ENCODE assay signal across 22 mouse cellular contexts in the genomic region with DNA sequence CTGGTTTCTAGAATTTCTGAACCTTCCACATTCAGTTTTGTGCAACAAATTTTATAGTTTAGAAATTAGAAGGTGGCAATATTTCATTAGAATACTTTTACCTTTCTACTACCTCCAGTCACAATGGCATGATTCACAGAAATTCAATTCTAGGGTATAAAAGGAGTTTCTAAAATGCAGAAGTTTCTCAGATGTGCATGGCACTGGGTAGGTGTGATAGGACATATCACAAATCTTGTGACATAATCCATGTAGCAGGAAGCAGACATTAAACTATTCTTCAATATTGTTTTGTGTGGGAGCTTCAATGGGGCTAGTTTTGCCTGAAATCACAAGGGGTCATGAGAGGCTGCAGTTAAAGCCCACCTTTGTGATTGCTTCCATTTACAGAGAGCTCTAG. TPM values are rescaled to one million over a fixed set of nuclear protein-coding genes. Genes with fewer than 3 reads are reported as not detected.
A peak's percentile ranks its signal among the peaks of the same experiment; 100 is the strongest.
DNase-seq lines count a peak whose midpoint lies in the region; TF ChIP-seq lines count a peak whose summit lies in the region.
"Had no signal": no experiment of that assay in that cellular context is flagged by ENCODE, and none has a peak within 500 bp of the region (broad histone marks: within the 10 kb centered on the region; RNA-seq: fewer than 3 reads in every experiment).

No protein-coding gene starts in this region.

- H3K36me3 ChIP-seq in MEL (ENCODE audit: control insufficient read depth in 1 of 2, insufficient read depth in 2 of 2, low read length in 2 of 2): peaks cover 4 to 17% of the 10 kb centered on the region in 2 experiments; a peak in 3 of 4 replicates

- no peak for TF ChIP-seq POLR2A in MEL (IDR thresholded peaks at IDR 0.05; ENCODE audit: control insufficient read depth in 1 of 2, insufficient read depth in 1 of 2, low read depth in 1 of 2, low read length in 2 of 2, poor library complexity in 1 of 2)

- H3K9me3 ChIP-seq in MEL (replicated peaks; ENCODE audit: insufficient read depth, low read length): no peaks in the 10 kb centered on the region

- H3K27ac ChIP-seq in MEL (ENCODE audit: control insufficient read depth, low read depth, low read length): no peak overlapping the region

- peak; percentile 39 for DNase-seq in MEL (ENCODE audit: low read depth, low spot score)
- DNase-seq in MEL-GATA-1-ER (ENCODE audit: extremely low read depth, low read depth): peak; percentile 13
- DNase-seq in frontal cortex, postnatal 36 days (ENCODE audit: low spot score in 2 of 2): no peak
- DNase-seq in cerebellum, adult 11 months: no peak
- DNase-seq: adrenal gland, adult 2 months; adrenal gland, adult 8-10 months; adrenal gland, postnatal 10 days; adrenal gland, postnatal 14 days; adrenal gland, postnatal 25 days; adrenal gland, postnatal 36 days; B cell, adult 2 months; cerebellum, adult 11-12 months; cerebellum, adult 18-20 months; cerebellum, adult 2 months; cerebellum, adult 8-10 months; cerebellum, adult 9-10 months had no signal

- H3K4me1 ChIP-seq in MEL (ENCODE audit: control insufficient read depth in 1 of 2, insufficient read depth in 2 of 2, low read length in 2 of 2): peaks cover 7 to 13% of the 10 kb centered on the region in 2 experiments

- TF ChIP-seq RAD21 in MEL (IDR thresholded peaks at IDR 0.05; ENCODE audit: low read depth, low read length): no peak

- no peak overlapping the region for H3K9ac ChIP-seq in MEL (ENCODE audit: control insufficient read depth, low read depth, low read length, poor library complexity, severe bottlenecking)

- H3K4me3 ChIP-seq in MEL (ENCODE audit: control insufficient read depth in 1 of 2, insufficient read depth in 1 of 2, low read depth in 2 of 2, low read length in 2 of 2): no peak overlapping the region

- peak; percentile 63 to 67 for TF ChIP-seq EP300 in MEL (IDR thresholded peaks at IDR 0.05; ENCODE audit: low read depth in 1 of 2, low read length in 2 of 2)

- peaks cover 46% of the 10 kb centered on the region for H3K79me2 ChIP-seq in MEL (ENCODE audit: control insufficient read depth, insufficient read depth, low read length, poor library complexity)

- no peaks in the 10 kb centered on the region for H3K27me3 ChIP-seq in MEL (ENCODE audit: control insufficient read depth in 1 of 2, insufficient read depth in 2 of 2, low read length in 2 of 2)
- H3K27me3 ChIP-seq: CH12.LX, Patski had no signal

- TF ChIP-seq CTCF in MEL (IDR thresholded peaks at IDR 0.05 in 2 of 3, conservative IDR thresholded peaks at IDR 0.05 in 1 of 3; ENCODE audit: control insufficient read depth in 1 of 3, insufficient read depth in 1 of 3, low read depth in 2 of 3, low read length in 3 of 3, poor library complexity in 1 of 3, severe bottlenecking in 1 of 3): no peak

TF ChIP-seq in MEL, 35 proteins besides CTCF, POLR2A, EP300 and RAD21:
- peak; percentile 57; the same call in 1 of the 2 replicates for TF ChIP-seq TCF12 (IDR thresholded peaks at IDR 0.05; ENCODE audit: low read depth, low read length)
- no peak for TF ChIP-seq ELF1 (IDR thresholded peaks at IDR 0.05; ENCODE audit: low read depth, low read length)
- TF ChIP-seq MYC (IDR thresholded peaks at IDR 0.05; ENCODE audit: low read depth, low read length): 0 out of 2 replicates have a peak, but pooled peaks have one; percentile 21
- peak; percentile 63 for TF ChIP-seq ETS1 (IDR thresholded peaks at IDR 0.05; ENCODE audit: low read depth, low read length)
- no peak for TF ChIP-seq CHD2 (IDR thresholded peaks at IDR 0.05; ENCODE audit: low read length)
- TF ChIP-seq RCOR1 (IDR thresholded peaks at IDR 0.05; ENCODE audit: low read depth, low read length): 0 out of 2 replicates have a peak, but pooled peaks have one; percentile 22
- TF ChIP-seq MAX (IDR thresholded peaks at IDR 0.05; ENCODE audit: low read length): no peak
- TF ChIP-seq ZKSCAN1 (IDR thresholded peaks at IDR 0.05; ENCODE audit: low read depth, low read length): no peak
- TF ChIP-seq ZNF384 (IDR thresholded peaks at IDR 0.05; ENCODE audit: low read depth, low read length): no peak
- TF ChIP-seq GATA1 (IDR thresholded peaks at IDR 0.05; ENCODE audit: low read depth, low read length): peak; percentile 43
- TF ChIP-seq SIN3A (IDR thresholded peaks at IDR 0.05; ENCODE audit: low read length): peak; percentile 48; the same call in 1 of the 2 replicates
- 0 out of 2 replicates have a peak, but pooled peaks have one; percentile 41 for TF ChIP-seq MXI1 (IDR thresholded peaks at IDR 0.05; ENCODE audit: low read depth, low read length)
- TF ChIP-seq NELFE (IDR thresholded peaks at IDR 0.05; ENCODE audit: low read depth, low read length): no peak
- peak; percentile 23 for TF ChIP-seq TAL1 (IDR thresholded peaks at IDR 0.05; ENCODE audit: low read length)
- no peak for TF ChIP-seq BHLHE40 (IDR thresholded peaks at IDR 0.05; ENCODE audit: borderline replicate concordance, low read depth, low read length)

RNA-seq across cellular contexts. Expression of a gene that starts 7.4 kb away (rescaled TPM):
- total RNA-seq in MEL (2012; rRNA removed): 2.6 and 3.2 TPM in 2 replicates
- 1 to 10 TPM in 1 of 2 experiments, not detected in 1; 7.4 TPM for polyA plus RNA-seq in MEL (2012; ENCODE audit: insufficient read depth in 1 of 2, insufficient read length in 2 of 2, low read depth in 1 of 2, low replicate concordance in 2 of 2, missing spikeins in 1 of 2)
- polyA plus RNA-seq: adrenal gland, adult 2 months; brain, embryonic 14.5 days; C2C12; cerebellum, adult 2 months; G1E had no signal

RNA-seq across cellular contexts. Expression of a gene that starts 46.4 kb away (rescaled TPM):
- not detected in 2 replicates for total RNA-seq in MEL (2012; rRNA removed)
- polyA plus RNA-seq in MEL (2012; ENCODE audit: insufficient read depth in 1 of 2, insufficient read length in 2 of 2, low read depth in 1 of 2, low replicate concordance in 2 of 2, missing spikeins in 1 of 2): not detected
- polyA plus RNA-seq: G1E had no signal

RNA-seq across cellular contexts. Expression of a gene that starts 58.8 kb away (rescaled TPM):
- total RNA-seq in MEL (2012; rRNA removed): 0.12 TPM in 1 of 2 replicates, not detected in the other
- under 1 TPM in 1 of 2 experiments, not detected in 1; 0.04 TPM for polyA plus RNA-seq in MEL (2012; ENCODE audit: insufficient read depth in 1 of 2, insufficient read length in 2 of 2, low read depth in 1 of 2, low replicate concordance in 2 of 2, missing spikeins in 1 of 2)
- polyA plus RNA-seq: activated CD4-positive, CD25-positive, alpha-beta regulatory T cell, adult 4 months; adrenal gland, adult 2 months; G1E had no signal

Comparison
In these comparisons a context has a peak if more than half of its experiments do, and no peak if none do; other contexts are left out.
1. DNase-seq: peak in MEL (single experiment) and MEL-GATA-1-ER (single experiment); none in frontal cortex, postnatal 36 days (0 of 2) and cerebellum, adult 11 months (single experiment).